Mouse (Mus musculus): Measurements from ENCODE around the gene Oxsr1.

DNA sequence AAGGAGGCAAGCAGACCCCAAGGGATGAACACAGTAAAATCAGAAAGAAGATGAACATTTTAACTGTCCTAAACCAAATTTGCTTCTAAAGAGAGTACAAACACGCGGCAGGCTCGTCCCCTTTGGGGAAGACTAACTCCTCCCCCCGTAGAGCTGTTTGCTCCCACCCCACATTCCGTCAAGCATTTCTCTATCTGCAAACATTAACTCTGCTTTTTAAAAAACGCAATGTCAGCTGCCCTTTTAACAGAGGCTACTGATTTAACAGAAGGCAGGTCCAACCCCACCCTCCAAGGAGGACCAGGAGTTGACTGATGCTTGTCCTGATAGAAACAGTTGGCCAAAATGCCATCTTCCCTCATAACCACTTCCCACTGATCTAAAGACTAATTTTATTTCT, 31.7 kb upstream of the Oxsr1 start:
- TF ChIP-seq CTCF (IDR thresholded peaks at IDR 0.05): no peak
- no peak for TF ChIP-seq POLR2A (IDR thresholded peaks at IDR 0.05; ENCODE audit: insufficient read depth, low read depth, low read length)
- TF ChIP-seq EP300 (IDR thresholded peaks at IDR 0.05; ENCODE audit: insufficient read depth, low read depth, low read length): no peak
